Mouse (Mus musculus) gastrocnemius, postnatal 14 days (tissue): ENCODE measurements around the gene Arl14ep. TPM values are rescaled to one million over a fixed set of nuclear protein-coding genes. Genes with fewer than 3 reads are reported as not detected.
"Not testable (repeated sequence)": the region's sequence is repeated elsewhere in the genome, so short reads cannot be mapped to it uniquely, and the experiment has no call there.

Experiments used
- DNase-seq: peaks from one replicate; pipeline ENCODE4 v3.0.0; 2021; ENCODE audit warnings: mixed read lengths
- intact Hi-C: fragments of 180-260 bp; cut with DNase I; formaldehyde crosslinking; loops from one replicate; pipeline ENCODE4 v1.15.1; 2025; ENCODE audit warnings: low total_unique reads
- long read RNA-seq, 2 experiments: library from polyadenylated mRNA; stranded (forward); transcript quantifications; one replicate each; pipeline ENCODE4 v2.0.0; 2021
- total RNA-seq, 2 experiments: library from RNA; stranded (reverse); gene quantifications; 2 replicates each; pipeline ENCODE4 v1.2.3; 2021

Arl14ep gene
- 1 to 10 TPM; 7.1 to 8.2 TPM for total RNA-seq
- long read RNA-seq, experiment 1, partial matches to known transcripts = 1 of 2 reads
- long read RNA-seq, experiment 1, other reads (novel, unspliced or antisense) = 1 of 2 reads
- long read RNA-seq, experiment 2, partial matches to known transcripts = 0 of 3 reads
- long read RNA-seq, experiment 2, other reads (novel, unspliced or antisense) = 1 of 3 reads

DNA sequence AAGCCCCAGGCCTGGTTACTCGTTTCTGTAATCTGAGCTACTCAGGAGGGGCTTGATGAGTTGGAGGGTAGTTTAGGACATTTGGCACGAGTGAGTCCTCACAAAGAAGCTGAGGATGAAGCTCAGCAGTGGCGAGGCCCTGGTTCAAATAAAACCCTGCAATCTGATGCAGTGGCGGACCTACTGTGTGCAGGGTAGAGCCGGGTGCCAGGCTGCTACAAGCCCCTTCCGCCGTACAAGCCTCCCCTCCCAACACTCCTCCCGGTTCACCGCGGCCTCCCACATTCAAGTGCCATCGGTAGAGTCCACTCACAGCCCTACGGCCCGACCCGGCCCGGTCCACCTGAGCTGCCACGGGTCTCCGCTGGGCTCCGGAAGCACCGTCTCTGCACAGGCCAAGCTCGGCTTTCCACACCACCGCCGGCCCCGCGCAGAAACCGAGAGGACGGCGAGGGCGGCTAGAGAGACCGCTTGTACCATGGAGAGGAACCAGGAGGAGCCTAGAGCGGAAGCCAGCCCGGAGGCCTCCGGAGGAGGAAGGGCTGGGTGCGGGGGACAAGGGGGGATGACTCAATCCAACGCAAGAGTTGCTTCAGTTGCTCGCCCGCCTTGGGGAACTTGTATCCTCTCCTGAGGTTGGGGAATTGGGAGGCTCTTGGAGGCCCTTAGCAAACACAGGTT is at the start of gene Arl14ep:
Gene Arl14ep (minus strand): TSS at position 466 of the 681 bp plus-strand sequence.
- intact Hi-C loops = no loop called here
- peak; percentile 87 for DNase-seq

DNA sequence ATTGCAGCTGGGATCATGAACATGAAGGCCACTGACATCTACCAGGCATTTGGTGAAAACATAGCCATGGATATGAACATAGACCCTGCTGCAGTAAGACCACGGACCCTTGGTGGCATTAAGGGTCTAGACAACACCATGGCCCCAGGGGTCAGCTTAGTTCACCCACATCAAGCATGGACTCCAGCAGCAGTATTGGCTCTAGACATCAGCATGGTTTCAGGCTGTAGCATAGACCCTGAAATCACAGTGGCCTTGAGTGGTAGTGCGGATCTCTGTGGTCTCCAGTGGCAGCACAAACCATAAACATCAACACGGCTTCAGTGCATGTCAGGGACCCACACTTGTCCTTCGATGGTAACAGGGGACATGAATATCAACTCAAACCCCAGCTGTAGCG is 48.5 kb upstream of the Arl14ep start:
- intact Hi-C loops = no loop called here
- no peak for DNase-seq

DNA sequence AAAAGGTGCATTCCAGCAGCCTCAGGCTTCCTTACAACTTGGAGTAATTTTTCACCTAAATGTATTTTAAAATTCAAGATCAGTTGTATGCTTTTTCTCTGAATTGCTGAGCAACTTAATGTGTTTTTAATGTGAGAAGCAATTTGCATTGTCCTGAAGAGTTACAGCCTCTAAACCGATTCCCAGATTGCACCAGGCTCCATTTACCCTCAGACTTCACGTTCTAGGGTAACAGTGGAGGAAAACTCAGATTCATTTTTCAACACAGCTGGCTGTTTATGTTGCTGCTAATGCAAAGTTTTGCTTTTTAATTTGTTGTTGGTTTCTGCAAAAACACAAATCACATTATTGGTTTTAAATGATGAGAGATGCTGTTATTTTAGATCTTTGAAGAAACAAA is 45.1 kb upstream of the Arl14ep start:
- intact Hi-C loops = no loop called here

DNA sequence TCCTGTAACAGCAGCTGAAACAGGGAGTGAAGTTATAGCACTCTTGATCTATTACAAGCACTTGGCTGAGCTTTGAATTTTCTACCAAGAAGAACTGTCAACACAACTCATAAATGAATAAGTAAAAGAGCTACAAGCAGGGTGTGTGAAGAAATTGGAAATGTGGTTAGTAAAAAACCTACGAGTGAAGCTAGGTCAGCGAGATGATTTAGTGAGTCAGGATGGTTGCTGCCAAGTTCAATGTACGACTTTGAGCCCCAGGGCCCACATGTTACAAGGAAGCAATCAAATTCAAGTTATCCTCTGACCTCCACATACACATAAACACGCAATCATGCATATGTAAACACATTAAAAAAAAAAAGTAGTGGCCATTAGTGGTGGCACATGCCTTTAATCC is 38.9 kb upstream of the Arl14ep start:
- intact Hi-C loops = no loop called here
- DNase-seq = no peak

More for the DNA sequence above, 45.1 kb upstream of the Arl14ep start:
- DNase-seq = no peak

DNA sequence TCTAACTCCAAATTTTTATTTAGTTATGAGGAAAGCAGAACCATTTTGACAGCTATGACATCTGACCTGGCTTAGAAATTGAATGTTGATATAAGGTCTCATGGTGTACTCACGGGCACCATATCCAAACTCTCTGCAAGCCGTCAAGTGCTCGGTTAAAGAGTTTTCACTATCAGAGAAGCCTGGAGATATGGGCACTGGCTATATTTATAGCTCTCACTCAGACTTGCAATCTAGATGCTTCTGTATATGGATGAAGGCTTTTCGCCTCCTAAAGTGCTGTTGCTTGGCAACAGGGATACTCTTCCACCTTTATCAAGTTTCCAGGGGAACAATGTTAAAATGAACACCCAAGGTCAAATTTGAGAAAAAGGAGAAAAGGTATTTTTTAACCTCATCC is 38.1 kb upstream of the Arl14ep start:
- DNase-seq = no peak
- intact Hi-C loops = no loop called here

DNA sequence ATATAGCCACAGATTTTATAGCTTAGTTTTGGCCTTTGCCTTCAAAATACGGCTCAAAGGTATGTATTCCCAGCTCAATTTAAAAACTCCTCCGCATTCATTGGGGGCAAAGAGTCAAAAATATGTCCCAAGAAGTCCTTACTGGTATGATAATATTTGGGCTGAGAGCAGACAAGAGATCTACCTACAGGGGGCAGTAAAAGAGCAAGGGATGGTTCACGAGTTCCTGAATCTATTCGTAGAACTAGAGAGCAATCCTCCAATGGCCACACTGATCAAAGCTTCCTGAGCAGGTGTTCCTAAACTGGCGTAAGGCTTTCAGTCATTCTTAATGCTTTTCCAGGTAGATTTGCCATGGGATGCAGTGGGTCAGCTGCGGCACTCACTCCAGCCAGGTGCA is 35.9 kb upstream of the Arl14ep start:
- DNase-seq = no peak
- intact Hi-C loops = no loop called here

DNA sequence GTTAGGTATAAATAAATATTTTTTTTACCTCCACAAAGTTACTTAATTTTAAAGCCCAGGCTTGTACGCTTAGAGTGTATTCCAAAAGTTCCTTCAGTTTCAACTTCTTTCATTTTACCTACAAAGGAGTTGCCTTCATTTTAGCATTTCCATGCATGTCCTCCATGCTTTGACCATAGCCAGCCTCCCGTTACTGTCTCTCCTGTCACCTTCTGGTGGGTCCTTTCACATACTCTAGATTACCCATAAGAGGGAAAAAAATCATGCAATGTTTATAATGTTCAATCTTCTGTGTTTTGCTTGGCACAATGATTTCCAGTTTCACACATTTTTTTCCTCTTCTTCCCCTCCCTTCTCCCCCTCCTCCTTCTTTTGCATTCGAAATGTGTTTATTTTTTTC is 32.2 kb upstream of the Arl14ep start:
- intact Hi-C loops = no loop called here
- no peak for DNase-seq

DNA sequence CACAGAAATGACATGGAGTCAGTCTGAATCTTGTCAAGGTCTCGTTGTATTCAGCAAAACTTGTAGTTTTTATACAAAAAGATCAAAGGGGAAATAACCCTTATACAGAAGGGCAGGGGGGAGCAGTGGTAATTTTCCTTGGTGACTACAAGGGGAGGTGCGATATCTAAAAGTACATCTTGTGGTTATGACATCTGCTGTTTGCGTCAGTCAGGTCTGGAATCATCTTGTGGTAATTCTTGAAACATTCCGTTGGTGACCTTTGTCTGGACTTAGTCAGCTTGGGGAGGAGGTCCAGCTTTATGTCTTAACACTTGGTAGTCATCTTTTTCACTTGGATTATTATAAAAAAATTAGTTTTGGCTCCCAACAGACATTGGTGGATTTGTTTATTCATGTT is 31.7 kb upstream of the Arl14ep start:
- intact Hi-C loops = not testable (repeated sequence)

DNA sequence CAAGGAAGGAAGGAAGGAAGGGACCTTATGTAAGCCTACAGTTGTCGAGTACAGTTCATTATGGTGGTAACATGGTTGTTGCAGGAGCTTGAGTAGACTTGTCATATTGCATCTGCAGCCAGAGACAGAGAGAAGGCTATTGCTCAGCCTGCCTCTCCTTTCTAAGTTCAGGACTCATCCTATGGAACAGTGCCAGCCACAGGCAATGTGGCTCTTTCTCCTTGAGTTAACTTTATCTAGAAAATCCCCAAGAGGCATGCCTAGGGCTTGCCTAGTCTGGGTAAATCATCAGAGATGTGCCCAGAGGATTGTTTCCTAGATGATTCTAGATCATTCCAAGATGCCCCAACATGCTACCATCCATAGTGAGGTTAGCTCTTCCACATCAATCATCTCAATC is 17.0 kb upstream of the Arl14ep start:
- intact Hi-C loops = no loop called here
- DNase-seq = no peak

More for the DNA sequence above, 31.7 kb upstream of the Arl14ep start:
- not testable (repeated sequence) for DNase-seq

DNA sequence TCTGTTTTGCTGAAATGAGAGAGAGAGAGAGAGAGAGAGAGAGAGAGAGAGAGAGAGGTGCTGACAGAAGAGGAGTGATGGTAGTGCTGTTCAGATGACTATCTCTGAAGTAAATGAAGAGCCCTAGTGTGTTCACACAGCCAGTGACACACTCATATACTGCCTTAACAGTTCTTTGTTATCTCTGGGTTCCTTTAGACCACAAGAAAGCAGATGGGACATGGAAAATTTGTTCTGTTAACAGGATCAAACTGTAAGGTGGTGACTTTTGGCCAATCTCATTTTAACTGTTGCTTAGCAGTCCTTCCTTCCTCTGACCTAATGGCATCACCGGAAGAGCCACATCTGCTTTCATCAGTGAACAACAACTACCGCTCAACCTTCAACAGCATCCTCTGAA is 10.7 kb upstream of the Arl14ep start:
- intact Hi-C loops = no loop called here
- no peak for DNase-seq

DNA sequence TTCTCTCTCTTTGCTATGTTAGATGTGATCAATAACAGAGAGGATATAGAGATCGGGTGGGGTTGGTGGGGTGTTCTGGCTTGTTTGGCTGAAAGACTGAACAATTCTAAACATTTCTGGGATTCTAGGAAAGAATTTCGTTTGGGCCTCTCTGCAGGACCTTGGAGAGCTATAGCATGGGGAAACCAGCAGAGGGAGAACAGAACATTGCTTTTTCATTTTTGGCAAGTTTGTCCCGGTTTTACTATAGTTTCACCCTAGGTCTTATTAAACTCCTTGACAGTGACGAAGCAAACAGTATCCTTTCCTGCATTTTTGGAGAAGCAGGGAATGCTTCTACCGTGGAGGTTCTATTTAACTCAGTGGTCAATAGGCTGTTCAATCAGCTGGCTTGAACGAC is 8.3 kb upstream of the Arl14ep start:
- intact Hi-C loops = no loop called here

DNA sequence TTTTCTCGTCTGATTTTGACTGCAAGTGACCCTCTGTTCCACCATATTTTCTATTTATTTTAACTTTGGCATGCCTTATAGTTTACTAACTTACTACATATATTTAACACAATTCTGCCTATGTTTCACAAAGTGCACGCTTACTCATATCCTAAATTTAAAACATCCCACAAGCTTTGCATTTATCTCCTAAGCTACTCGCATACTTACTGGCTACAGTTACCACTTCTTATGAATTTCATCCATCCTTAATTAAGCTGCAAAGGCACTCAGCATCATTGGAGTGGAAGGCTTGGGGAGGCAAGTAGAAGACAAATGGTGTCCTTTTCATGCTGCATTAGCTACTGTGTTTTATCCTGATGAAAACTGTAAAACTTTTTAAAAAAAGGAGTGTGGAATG is 2.2 kb upstream of the Arl14ep start:
- no peak for DNase-seq
- intact Hi-C loops = no loop called here

More for the DNA sequence above, 8.3 kb upstream of the Arl14ep start:
- no peak for DNase-seq

DNA sequence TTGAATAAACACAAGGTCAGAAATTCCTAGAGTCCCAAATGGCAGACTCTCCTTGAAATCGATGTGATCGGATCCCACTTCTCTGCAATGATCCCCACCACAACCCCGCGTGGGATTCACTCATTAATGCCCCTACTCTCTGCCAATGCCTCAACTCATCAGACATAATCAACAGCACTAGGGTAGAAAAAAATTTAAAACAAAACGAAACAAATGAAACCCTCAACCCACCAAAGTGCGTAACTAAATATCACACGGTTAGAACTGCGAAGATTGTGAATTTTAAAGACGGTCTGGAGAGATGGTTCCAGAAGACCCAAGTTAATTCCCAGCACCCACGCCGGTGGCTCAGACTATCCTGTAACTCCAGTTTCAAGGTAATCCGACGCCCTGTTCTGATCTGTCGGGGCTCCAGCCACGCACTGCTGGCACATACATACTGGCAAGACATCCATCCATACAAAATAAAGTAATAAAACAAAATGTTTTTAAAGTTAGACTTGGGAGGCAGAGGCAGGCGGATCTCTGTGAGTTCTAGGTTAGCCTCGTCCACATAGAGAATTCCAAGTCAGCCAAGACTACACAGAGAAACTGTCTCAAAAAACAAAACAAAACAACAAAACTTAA is 779 bp downstream of the Arl14ep start:
- intact Hi-C loops = no loop called here

DNA sequence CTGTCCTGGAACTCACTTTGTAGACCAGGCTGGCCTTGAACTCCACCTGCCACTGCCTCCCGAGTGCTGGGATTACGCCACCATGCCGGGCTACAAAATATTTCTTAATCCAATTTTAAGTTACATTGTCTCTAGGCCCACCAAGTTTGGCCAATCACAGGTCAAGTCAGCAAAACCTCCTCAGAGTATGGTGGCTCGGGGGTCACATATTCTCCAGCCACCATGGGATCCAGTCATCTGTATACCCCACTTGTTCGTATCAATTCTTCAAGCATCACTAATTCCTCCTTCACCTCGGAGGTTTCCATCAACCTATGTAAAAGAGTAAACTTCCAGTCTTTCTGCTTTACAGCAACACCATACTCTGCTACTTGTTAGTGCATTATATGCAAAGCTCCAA is 1.4 kb downstream of the Arl14ep start:
- intact Hi-C loops = no loop called here
- DNase-seq = no peak

More for the DNA sequence above, 779 bp downstream of the Arl14ep start:
- DNase-seq = no peak

DNA sequence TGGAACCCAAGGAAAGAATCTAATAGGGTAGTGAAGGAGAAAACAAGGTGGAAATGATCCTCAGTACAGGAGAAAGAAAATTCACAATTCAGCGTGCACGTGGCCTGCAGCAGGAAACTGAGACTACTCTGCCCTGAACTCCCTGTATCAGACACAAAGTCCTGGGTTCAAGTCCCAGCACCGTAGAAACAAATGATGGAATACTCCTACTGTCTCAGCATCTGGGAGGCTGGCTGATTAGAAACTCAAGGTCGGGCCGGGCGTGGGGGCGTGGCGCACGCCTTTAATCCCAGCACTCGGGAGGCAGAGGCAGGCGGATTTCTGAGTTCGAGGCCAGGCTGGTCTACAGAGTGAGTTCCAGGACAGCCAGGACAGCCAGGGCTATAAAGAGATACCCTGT is 3.3 kb downstream of the Arl14ep start:
- intact Hi-C loops = no loop called here

DNA sequence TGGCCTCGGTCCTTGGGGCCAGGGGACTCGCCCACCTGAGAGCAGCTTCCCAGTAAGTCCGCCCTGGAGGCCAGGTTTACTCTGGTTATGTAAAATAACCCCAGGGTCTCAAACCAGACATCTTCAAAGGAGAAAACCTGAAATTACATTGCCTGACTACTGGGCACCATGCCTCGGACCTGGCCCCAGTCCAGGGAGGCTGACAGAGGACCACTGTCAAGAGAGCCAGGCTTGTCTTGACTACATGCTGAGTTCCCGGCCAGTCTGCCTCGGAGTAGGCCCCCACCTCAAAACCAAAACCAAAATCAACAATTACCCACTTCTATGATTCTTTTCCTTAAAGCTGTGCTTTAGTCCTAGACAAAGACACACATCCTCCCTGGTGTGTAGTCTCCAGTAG is 5.9 kb downstream of the Arl14ep start:
- DNase-seq = no peak
- intact Hi-C loops = no loop called here

More for the DNA sequence above, 3.3 kb downstream of the Arl14ep start:
- DNase-seq = no peak

DNA sequence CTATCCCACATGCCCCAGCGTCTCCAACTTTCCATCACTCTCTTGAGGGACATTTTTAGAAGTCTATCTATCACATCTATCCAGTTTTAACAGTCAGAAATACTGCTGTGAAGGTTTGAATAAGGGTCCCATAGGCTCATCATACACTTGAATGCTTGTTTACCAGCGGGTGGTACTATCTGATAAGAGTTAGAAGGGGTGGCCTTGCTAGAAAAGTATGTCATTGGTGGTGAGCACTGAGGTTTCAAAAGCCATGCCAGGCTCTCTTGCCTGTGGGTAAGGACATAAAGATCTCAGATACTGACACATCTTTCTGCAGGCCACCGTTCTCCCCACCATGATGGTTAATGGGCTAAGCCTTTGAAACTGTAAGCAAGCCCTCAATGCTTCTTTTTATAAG is 10.7 kb downstream of the Arl14ep start:
- intact Hi-C loops = no loop called here
- no peak for DNase-seq

DNA sequence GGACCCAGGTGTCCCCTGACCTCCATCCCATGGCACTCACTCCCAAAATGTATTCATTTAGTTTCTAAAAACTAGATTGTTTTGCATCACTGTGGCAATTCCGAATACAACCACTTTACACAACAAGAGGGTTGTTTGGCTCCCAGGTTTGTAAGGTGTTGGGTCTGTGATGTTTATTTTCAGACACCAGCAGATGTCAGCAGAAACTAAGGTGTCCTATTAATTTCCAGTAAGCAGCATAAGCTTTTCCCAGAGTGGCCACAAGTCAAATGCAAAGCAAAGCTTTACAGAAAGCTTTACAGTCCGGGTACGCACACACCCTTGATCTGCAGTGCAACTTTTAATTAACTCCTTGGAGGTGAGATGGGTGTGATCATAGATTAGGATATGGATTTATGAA is 12.6 kb downstream of the Arl14ep start:
- intact Hi-C loops = no loop called here
- DNase-seq = no peak

DNA sequence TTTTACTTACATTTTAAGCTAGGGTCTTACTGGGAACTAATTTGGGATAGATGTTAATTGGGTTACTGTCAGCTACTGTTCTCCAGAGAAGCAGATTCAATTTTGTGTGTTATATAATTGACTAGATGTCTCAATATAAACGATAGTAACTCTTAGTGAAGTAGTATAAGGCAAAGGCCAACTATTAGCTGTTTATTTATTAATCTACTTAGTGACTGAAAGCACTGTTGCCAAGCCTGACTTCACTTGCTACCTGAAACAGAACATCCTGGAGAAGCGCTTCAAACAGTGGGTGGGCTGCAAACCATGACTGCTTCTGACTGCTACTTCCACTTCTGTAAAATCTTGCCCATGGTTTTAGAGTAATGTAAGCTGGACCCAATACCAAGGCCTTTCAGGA is 13.2 kb downstream of the Arl14ep start:
- no peak for DNase-seq
- intact Hi-C loops = no loop called here

DNA sequence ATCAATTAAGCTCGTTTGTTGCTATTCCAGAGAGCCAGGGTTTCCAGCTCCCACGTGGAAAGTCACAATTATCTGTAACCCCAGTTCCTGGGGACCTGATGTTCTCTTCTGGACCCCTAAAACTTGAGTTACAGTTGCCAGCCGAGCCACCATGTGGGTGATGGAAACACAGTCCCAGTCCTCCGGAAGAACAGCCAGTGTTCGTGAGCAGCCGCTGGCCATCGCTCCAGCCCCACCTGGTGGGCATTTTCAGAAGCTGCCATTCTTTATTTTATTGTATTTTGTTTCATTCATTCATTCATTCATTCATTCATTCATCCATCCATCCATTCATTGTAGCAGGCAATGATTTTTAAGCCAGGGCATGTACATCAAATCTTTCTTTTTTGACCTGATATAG is 14.0 kb downstream of the Arl14ep start:
- intact Hi-C loops = no loop called here
- no peak for DNase-seq

DNA sequence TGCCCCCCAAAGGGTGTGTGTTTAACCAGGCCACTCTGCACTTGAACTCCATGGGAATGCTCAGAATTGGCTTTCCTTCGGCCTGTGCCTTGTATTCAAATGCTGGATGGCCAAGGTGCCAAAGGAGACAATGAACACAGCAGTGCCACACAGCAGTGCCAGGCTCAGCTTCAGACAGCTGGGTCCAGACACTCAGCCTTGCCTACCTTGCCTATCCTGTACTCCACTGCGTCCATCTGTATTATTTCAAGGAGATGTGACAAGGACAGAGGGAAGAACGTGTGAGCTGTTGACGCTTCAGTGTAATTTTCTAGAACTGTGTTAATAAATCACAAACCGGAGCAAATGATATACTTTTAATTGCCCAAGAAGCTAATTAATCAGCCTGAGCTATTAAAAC is 14.8 kb downstream of the Arl14ep start:
- intact Hi-C loops = no loop called here
- no peak for DNase-seq
